Mouse (Mus musculus): ENCODE results near the gene Zic1. TPM values are rescaled to one million over a fixed set of nuclear protein-coding genes. Genes with fewer than 3 reads are reported as not detected.

Gene Zic1
- polyA plus RNA-seq, 1 experiment from 2014 or later: 17.9 TPM

DNA sequence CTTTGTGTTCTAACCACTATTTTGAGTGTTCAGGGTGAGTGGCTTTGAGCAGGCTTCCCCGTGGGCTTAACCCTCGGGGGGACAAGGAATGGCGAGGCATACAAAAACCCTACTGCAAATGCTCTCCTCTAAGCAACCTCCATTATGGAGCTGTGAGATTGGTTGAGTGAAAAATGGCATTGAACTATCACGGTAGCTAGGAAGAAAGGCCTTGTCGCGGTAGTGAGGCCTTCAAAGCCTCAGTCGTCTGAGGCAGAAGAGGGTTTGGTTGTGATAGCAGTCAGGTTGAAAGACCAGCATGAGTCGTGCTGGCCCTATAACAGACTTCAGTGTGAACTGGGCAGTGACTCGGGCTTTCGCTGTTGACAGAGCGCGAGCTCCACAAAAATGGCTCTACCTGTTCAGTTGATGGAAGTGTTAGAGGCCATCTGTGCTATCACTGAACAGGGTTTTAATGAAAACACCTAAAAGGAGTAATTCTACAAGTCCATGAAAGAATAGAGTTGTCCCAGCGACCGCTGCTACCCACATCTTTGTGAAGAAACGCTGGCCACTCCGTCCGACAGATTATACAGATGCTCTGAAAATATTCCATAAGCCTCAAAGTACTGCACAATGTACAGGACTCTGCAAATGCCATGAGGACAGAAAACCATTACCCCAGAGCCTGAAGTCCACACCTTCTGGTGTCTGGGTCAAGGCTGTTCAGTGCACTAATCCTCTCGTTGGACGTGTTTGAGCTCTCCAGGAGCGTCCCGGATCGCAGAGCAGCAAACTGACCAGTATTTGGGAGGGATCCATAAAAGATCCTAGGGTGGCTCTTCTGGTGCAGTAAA is 11.0 kb downstream of the Zic1 start:
- ATAC-seq (ENCODE audit: insufficient read depth, low FRiP score, low TSS enrichment) (no peak), DNase-seq (ENCODE audit: low spot score) (peak; percentile 52)
- H3K9ac ChIP-seq (ENCODE audit: low read length): peak overlapping the region; percentile 49
- H3K4me2 ChIP-seq (ENCODE audit: low read depth): peak overlapping the region; percentile 35
- whole genome bisulfite sequencing: 3% methylated on average over 22 of the region's 22 CpGs
- peak overlapping the region; percentile 81 for H3K27ac ChIP-seq (ENCODE audit: low read depth, low read length)
- peaks cover 67% of the 10 kb centered on the region for H3K27me3 ChIP-seq (ENCODE audit: control insufficient read depth, insufficient read depth, low read length)
- H3K4me3 ChIP-seq (ENCODE audit: low read depth, low read length): peak overlapping the region; percentile 26
- no peaks in the 10 kb centered on the region for H3K36me3 ChIP-seq (ENCODE audit: control insufficient read depth, insufficient read depth, low read length)
- H3K9me3 ChIP-seq (ENCODE audit: control insufficient read depth, low read length): no peaks in the 10 kb centered on the region
- peaks cover 3% of the 10 kb centered on the region; the same call in 1 of the 2 replicates for H3K4me1 ChIP-seq (ENCODE audit: control insufficient read depth, insufficient read depth, low read length)

GRCm38 (mm10) chr9:91353551-91354433 is 11.8 kb downstream of the Zic1 start:
- peak; percentile 55 for DNase-seq (ENCODE audit: low spot score)
- no peaks in the 10 kb centered on the region for H3K36me3 ChIP-seq (ENCODE audit: control insufficient read depth, insufficient read depth, low read length)
- H3K4me2 ChIP-seq (ENCODE audit: low read depth): peak overlapping the region; percentile 35
- H3K27me3 ChIP-seq (ENCODE audit: control insufficient read depth, insufficient read depth, low read length): peaks cover 67% of the 10 kb centered on the region
- H3K4me1 ChIP-seq (ENCODE audit: control insufficient read depth, insufficient read depth, low read length): peaks cover 3% of the 10 kb centered on the region; the same call in 1 of the 2 replicates
- H3K9me3 ChIP-seq (ENCODE audit: control insufficient read depth, low read length): no peaks in the 10 kb centered on the region
- H3K27ac ChIP-seq (ENCODE audit: low read depth, low read length): peak overlapping the region; percentile 81
- WGBS: 2% methylated on average over 34 of the region's 37 CpGs
- ATAC-seq (ENCODE audit: insufficient read depth, low FRiP score, low TSS enrichment): no peak
- peak overlapping the region; percentile 49 for H3K9ac ChIP-seq (ENCODE audit: low read length)
- H3K4me3 ChIP-seq (ENCODE audit: low read depth, low read length): peak overlapping the region; percentile 26

GRCm38 (mm10) chr9:91352786-91353185 is 12.8 kb downstream of the Zic1 start:
- DNase-seq (ENCODE audit: low spot score) (peak; percentile 60), ATAC-seq (ENCODE audit: insufficient read depth, low FRiP score, low TSS enrichment) (no peak)
- Histone ChIP-seq H3K4me2 (ENCODE audit: low read depth) (peak overlapping the region; percentile 35), H3K4me1 (ENCODE audit: control insufficient read depth, insufficient read depth, low read length) (peaks cover 3% of the 10 kb centered on the region; the same call in 1 of the 2 replicates), H3K36me3 (ENCODE audit: control insufficient read depth, insufficient read depth, low read length) (no peaks in the 10 kb centered on the region), H3K27me3 (ENCODE audit: control insufficient read depth, insufficient read depth, low read length) (peaks cover 64% of the 10 kb centered on the region), H3K27ac (ENCODE audit: low read depth, low read length) (peak overlapping the region; percentile 34; the same call in 1 of the 2 replicates), H3K9ac (ENCODE audit: low read length) (peak overlapping the region; percentile 66; the same call in 1 of the 2 replicates), H3K9me3 (ENCODE audit: control insufficient read depth, low read length) (no peaks in the 10 kb centered on the region), H3K4me3 (ENCODE audit: low read depth, low read length) (peak overlapping the region; percentile 0; the same call in 1 of the 2 replicates)
- under 1% methylated on average over 15 of the region's 15 CpGs for WGBS

- DNase-seq (ENCODE audit: low spot score): peak; percentile 56
- Histone ChIP-seq H3K4me3 (ENCODE audit: low read depth, low read length) (peak overlapping the region; percentile 19), H3K4me1 (ENCODE audit: control insufficient read depth, insufficient read depth, low read length) (peaks cover 3% of the 10 kb centered on the region; the same call in 1 of the 2 replicates), H3K27me3 (ENCODE audit: control insufficient read depth, insufficient read depth, low read length) (peaks cover 61% of the 10 kb centered on the region), H3K4me2 (ENCODE audit: low read depth) (peak overlapping the region; percentile 35), H3K36me3 (ENCODE audit: control insufficient read depth, insufficient read depth, low read length) (no peaks in the 10 kb centered on the region), H3K9ac (ENCODE audit: low read length) (peak overlapping the region; percentile 66), H3K27ac (ENCODE audit: low read depth, low read length) (peak overlapping the region; percentile 62), H3K9me3 (ENCODE audit: control insufficient read depth, low read length) (no peaks in the 10 kb centered on the region)
- no peak for ATAC-seq (ENCODE audit: insufficient read depth, low FRiP score, low TSS enrichment)
- under 1% methylated on average over 13 of the region's 13 CpGs for WGBS
These were observed 13.6 kb downstream of the Zic1 start for GRCm38 (mm10) chr9:91351961-91352411.

DNA sequence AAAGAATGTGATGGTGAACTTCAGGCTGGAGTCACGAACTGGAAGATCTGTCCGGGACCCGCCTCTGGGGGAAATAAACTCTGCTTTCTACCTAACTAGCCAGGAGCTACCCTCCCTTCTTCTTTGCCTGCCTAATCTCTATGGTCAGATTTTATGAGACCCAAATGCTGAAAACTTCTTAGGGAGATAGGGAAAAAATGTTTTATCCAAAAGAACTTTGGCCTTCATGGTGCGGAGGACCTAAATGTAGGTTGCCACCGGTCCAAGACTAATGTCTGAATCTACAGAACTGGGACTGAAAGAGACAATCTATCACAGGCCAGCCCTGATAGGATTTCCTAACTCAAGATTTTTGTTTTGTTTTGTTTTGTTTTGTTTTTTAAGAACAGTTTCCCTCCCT is 14.2 kb downstream of the Zic1 start:
- Histone ChIP-seq H3K4me3 (ENCODE audit: low read depth, low read length) (peak overlapping the region; percentile 30), H3K9me3 (ENCODE audit: control insufficient read depth, low read length) (no peaks in the 10 kb centered on the region), H3K36me3 (ENCODE audit: control insufficient read depth, insufficient read depth, low read length) (no peaks in the 10 kb centered on the region), H3K4me1 (ENCODE audit: control insufficient read depth, insufficient read depth, low read length) (peaks cover 3% of the 10 kb centered on the region; the same call in 1 of the 2 replicates), H3K4me2 (ENCODE audit: low read depth) (peak overlapping the region; percentile 35), H3K27ac (ENCODE audit: low read depth, low read length) (peak overlapping the region; percentile 75), H3K9ac (ENCODE audit: low read length) (peak overlapping the region; percentile 61), H3K27me3 (ENCODE audit: control insufficient read depth, insufficient read depth, low read length) (peaks cover 55% of the 10 kb centered on the region)
- 4% methylated on average over 5 of the region's 5 CpGs for WGBS
- DNase-seq (ENCODE audit: low spot score) (peak; percentile 23), ATAC-seq (ENCODE audit: insufficient read depth, low FRiP score, low TSS enrichment) (no peak)

DNA sequence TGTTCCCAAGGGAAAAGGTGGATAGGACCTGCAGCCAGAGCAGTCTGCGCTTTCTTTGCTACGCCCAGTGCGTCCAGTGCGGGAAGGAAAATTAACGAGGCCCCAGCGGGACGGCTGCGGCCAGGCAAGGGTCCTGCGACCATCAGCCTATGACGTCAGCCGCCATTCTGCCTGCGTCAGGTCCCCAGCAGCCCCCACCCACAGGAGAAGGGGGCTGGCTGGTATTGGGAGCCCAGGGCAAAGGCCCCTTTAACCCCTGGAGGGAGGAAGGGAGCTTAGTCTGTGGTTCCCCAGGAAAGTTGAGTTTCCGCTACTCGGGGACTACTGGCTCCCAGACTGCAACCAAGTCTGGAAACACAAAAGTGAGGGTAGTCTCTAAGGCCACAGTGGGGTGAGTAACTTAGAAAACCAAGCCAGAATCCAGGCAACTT is 14.7 kb downstream of the Zic1 start:
- H3K27me3 ChIP-seq (ENCODE audit: control insufficient read depth, insufficient read depth, low read length): peaks cover 50% of the 10 kb centered on the region
- H3K36me3 ChIP-seq (ENCODE audit: control insufficient read depth, insufficient read depth, low read length): no peaks in the 10 kb centered on the region
- peak overlapping the region; percentile 35 for H3K4me2 ChIP-seq (ENCODE audit: low read depth)
- H3K9me3 ChIP-seq (ENCODE audit: control insufficient read depth, low read length): no peaks in the 10 kb centered on the region
- WGBS: 1% methylated on average over 14 of the region's 14 CpGs
- ATAC-seq (ENCODE audit: insufficient read depth, low FRiP score, low TSS enrichment) (peak; percentile 46), DNase-seq (ENCODE audit: low spot score) (peak; percentile 76)
- H3K9ac ChIP-seq (ENCODE audit: low read length): peak overlapping the region; percentile 61
- H3K4me1 ChIP-seq (ENCODE audit: control insufficient read depth, insufficient read depth, low read length): peaks cover 3% of the 10 kb centered on the region; the same call in 1 of the 2 replicates
- H3K27ac ChIP-seq (ENCODE audit: low read depth, low read length): peak overlapping the region; percentile 75
- peak overlapping the region; percentile 30 for H3K4me3 ChIP-seq (ENCODE audit: low read depth, low read length)

DNA sequence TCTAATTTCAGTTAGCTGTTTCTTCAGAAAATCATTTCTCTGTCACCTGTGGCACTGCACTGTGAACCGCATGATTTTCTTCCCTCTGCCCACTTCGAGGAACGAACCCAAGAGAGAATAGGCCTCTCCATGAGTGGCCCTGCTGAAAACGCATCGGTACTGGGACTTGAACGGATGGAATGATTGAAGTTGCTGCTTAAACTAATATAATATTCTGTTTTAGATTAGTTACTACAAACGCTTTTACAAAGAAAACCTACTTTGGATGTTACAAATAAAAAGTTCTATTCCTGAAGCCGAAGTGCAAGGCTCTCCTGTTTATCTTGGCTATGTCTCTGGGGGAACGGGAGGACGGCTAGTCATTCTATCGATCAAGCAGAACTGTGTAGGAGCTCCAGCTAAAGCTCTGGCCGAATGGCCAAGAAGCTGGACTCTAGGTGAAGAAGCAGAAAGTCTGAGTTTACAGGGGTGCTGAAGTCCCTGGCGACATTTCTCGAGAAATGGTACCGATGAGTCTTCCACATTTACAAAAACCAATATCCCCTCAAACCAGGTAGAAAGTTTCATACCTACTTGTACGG is 15.3 kb downstream of the Zic1 start:
- peak overlapping the region; percentile 35 for H3K4me2 ChIP-seq (ENCODE audit: low read depth)
- H3K36me3 ChIP-seq (ENCODE audit: control insufficient read depth, insufficient read depth, low read length): no peaks in the 10 kb centered on the region
- H3K9ac ChIP-seq (ENCODE audit: low read length): peak overlapping the region; percentile 61
- no peak for ATAC-seq (ENCODE audit: insufficient read depth, low FRiP score, low TSS enrichment)
- 1% methylated on average over 16 of the region's 16 CpGs for WGBS
- H3K9me3 ChIP-seq (ENCODE audit: control insufficient read depth, low read length): no peaks in the 10 kb centered on the region
- H3K27ac ChIP-seq (ENCODE audit: low read depth, low read length): peak overlapping the region; percentile 75
- H3K4me1 ChIP-seq (ENCODE audit: control insufficient read depth, insufficient read depth, low read length): peaks cover 3% of the 10 kb centered on the region; the same call in 1 of the 2 replicates
- H3K4me3 ChIP-seq (ENCODE audit: low read depth, low read length): peak overlapping the region; percentile 30
- DNase-seq (ENCODE audit: low spot score): peak; percentile 44
- H3K27me3 ChIP-seq (ENCODE audit: control insufficient read depth, insufficient read depth, low read length): peaks cover 49% of the 10 kb centered on the region

DNA sequence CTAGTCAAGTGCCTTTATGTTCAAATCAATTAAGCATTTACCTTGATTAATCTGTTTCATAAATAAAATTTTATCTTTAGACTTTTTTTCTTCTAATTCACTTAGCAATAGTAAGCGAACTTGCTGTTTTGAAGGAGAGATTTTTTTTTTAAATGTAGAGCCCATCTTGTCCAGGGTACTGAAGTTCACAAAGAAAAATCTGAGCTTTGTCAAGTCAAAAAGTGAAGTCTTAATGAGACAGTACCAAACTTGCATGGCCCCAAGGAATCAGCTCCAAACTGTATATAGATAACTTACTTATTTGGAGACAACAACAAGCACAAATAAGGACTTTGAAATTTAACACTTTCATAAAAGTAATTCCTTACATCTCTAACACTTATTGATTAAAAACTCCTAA is 16.9 kb downstream of the Zic1 start:
- Histone ChIP-seq H3K36me3 (ENCODE audit: control insufficient read depth, insufficient read depth, low read length) (no peaks in the 10 kb centered on the region), H3K4me2 (ENCODE audit: low read depth) (peak overlapping the region; percentile 32), H3K27ac (ENCODE audit: low read depth, low read length) (no peak overlapping the region), H3K4me3 (ENCODE audit: low read depth, low read length) (no peak overlapping the region), H3K4me1 (ENCODE audit: control insufficient read depth, insufficient read depth, low read length) (peaks cover 3% of the 10 kb centered on the region; the same call in 1 of the 2 replicates), H3K9me3 (ENCODE audit: control insufficient read depth, low read length) (no peaks in the 10 kb centered on the region), H3K9ac (ENCODE audit: low read length) (no peak overlapping the region), H3K27me3 (ENCODE audit: control insufficient read depth, insufficient read depth, low read length) (peaks cover 37% of the 10 kb centered on the region)
- no peak for ATAC-seq (ENCODE audit: insufficient read depth, low FRiP score, low TSS enrichment)
- 50% methylated on average over 1 of the region's 1 CpGs for WGBS
- DNase-seq (ENCODE audit: low spot score): no peak
